Mouse (Mus musculus) ES-Bruce4 (cell line): ENCODE data around the gene Gapdhs. TPM values are rescaled to one million over a fixed set of nuclear protein-coding genes. Genes with fewer than 3 reads are reported as not detected.
"Not testable (repeated sequence)": the region's sequence is repeated elsewhere in the genome, so short reads cannot be mapped to it uniquely, and the experiment has no call there.

Experiments
- H3K27ac ChIP-seq: 2 replicates; pipeline ENCODE4 v1.5.1; 2012; ENCODE audit warnings: low read length, inconsistent platforms; ENCODE audit not compliant: insufficient read depth
- H3K27me3 ChIP-seq: 2 replicates; pipeline ENCODE4 v1.6.1; 2012; ENCODE audit warnings: mild to moderate bottlenecking, low read length, inconsistent platforms; ENCODE audit not compliant: control insufficient read depth, poor library complexity, insufficient read depth, severe bottlenecking
- H3K36me3 ChIP-seq: 2 replicates; pipeline ENCODE4 v1.6.1; 2012; ENCODE audit warnings: inconsistent platforms, mild to moderate bottlenecking, low read length, moderate library complexity; ENCODE audit not compliant: control insufficient read depth, poor library complexity, insufficient read depth, severe bottlenecking
- H3K4me1 ChIP-seq: one replicate; pipeline ENCODE4 v1.8.1; 2011; ENCODE audit warnings: low read length; ENCODE audit not compliant: control insufficient read depth, insufficient read depth
- H3K4me3 ChIP-seq: 2 replicates; pipeline ENCODE4 v1.5.1; 2011; ENCODE audit warnings: low read depth, mild to moderate bottlenecking, low read length
- H3K9ac ChIP-seq: 2 replicates; pipeline ENCODE4 v1.6.1; 2012; ENCODE audit warnings: low read depth, mild to moderate bottlenecking, inconsistent platforms; ENCODE audit not compliant: poor library complexity, severe bottlenecking
- H3K9me3 ChIP-seq: replicated peaks from 2 replicates; pipeline ENCODE4 v1.6.1; 2012; ENCODE audit warnings: mild to moderate bottlenecking, low read length, inconsistent platforms; ENCODE audit not compliant: control insufficient read depth, poor library complexity, insufficient read depth, severe bottlenecking
- CTCF ChIP-seq: IDR thresholded peaks from one replicate; pipeline ENCODE4 v1.8.1; 2011; ENCODE audit warnings: low read depth, low read length
- EP300 ChIP-seq: IDR thresholded peaks from 2 replicates; pipeline ENCODE4 v1.6.1; 2011; ENCODE audit warnings: low read depth, low read length; ENCODE audit not compliant: insufficient read depth
- POLR2A ChIP-seq: IDR thresholded peaks from one replicate; pipeline ENCODE4 v1.8.1; 2011; ENCODE audit warnings: low read length; ENCODE audit not compliant: insufficient read depth
- polyA plus RNA-seq: library from polyadenylated mRNA; stranded (reverse); fragments of >200 nt; gene quantifications from 2 replicates; pipeline ENCODE4 v1.2.4, GENCODE M21; 2011; ENCODE audit warnings: low read depth; ENCODE audit not compliant: missing spikeins, insufficient read depth, insufficient read length

Gapdhs gene
- polyA plus RNA-seq, 1 experiment, result not detected

DNA sequence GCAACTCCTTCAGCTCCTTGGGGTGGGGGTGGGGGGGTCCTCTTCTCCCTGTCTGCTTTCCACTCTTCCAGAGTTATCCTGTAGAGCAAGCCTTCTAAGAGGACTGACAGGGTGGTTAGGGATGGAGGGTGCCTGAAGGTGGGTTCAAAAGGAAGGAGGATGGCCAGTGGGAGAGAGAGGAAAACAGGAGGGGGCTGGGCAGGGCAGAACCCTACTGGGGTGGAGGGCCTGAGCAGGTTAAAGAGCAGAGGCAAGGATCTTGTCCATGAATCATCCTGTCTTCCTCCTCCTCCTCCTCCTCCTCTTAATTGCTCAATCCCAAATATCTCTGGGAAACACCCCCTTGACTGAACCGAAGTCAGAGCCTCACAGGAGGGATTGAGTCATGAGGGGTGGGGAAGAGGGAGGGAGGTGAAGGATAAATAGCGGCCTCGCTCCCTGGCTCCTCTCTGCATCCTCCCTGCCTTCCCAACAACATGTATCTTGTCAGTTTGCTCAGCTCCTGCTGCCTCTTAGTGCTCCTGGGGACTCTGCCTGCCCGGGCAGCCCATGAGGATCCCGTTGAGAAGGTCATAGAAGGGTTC, 7.7 kb upstream of the Gapdhs start, which contains the start of gene Sbsn:
Sbsn (plus strand) TSS at position 386 of the 584 bp plus-strand sequence.
- Histone ChIP-seq H3K4me3 (no peak within 1 kb of the TSS), H3K9me3 (no peaks in the 10 kb centered on the region), H3K27ac (no peak within 1 kb of the TSS), H3K4me1 (no peaks in the 10 kb centered on the region), H3K36me3 (no peaks in the 10 kb centered on the region), H3K27me3 (no peaks in the 10 kb centered on the region), H3K9ac (no peak within 1 kb of the TSS)
- TF ChIP-seq POLR2A, result no peak

DNA sequence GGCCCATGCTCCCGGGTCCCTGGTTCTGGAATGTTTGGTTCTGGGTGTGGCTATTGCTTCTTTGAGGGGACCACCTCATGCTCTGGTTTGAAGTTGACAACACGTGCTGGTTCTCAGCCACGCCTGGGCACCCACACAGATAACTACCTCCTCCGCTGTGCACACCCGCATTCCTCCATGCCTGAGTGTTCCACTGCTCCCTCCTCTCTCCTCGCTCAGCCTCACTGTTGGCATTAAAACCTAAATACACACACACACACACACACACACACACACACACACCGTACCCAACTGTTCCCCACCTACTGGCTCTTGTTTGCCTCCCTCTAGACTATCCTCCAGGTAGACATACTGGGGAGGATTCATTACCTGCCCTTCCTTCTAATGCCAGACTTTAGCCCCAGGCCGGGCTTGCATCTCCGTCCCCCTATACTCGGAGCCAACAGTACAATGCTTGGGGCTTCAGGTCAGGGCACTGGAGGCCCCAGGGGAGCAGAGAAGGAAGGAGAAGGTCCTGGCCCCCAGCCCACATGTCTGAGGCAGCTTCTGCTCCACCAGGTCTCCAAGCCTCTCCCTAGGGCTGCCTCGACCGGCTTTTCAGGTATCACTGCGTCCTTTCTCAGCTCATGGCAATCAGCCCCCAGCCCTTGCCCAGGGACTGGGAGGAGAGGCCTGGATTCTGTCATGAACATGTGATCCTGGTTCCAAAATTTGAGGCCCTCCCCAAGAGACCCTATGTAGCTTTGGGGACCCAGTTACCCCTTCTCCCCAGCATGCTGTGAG, 6.5 kb upstream of the Gapdhs start:
- Histone ChIP-seq H3K4me1 (peaks cover 2% of the 10 kb centered on the region), H3K9ac (no peak overlapping the region), H3K36me3 (no peaks in the 10 kb centered on the region), H3K9me3 (no peaks in the 10 kb centered on the region), H3K27me3 (no peaks in the 10 kb centered on the region), H3K27ac (no peak overlapping the region), H3K4me3 (no peak overlapping the region)
- no peak for TF ChIP-seq EP300
- TF ChIP-seq POLR2A, result no peak
- TF ChIP-seq CTCF, result no peak

DNA sequence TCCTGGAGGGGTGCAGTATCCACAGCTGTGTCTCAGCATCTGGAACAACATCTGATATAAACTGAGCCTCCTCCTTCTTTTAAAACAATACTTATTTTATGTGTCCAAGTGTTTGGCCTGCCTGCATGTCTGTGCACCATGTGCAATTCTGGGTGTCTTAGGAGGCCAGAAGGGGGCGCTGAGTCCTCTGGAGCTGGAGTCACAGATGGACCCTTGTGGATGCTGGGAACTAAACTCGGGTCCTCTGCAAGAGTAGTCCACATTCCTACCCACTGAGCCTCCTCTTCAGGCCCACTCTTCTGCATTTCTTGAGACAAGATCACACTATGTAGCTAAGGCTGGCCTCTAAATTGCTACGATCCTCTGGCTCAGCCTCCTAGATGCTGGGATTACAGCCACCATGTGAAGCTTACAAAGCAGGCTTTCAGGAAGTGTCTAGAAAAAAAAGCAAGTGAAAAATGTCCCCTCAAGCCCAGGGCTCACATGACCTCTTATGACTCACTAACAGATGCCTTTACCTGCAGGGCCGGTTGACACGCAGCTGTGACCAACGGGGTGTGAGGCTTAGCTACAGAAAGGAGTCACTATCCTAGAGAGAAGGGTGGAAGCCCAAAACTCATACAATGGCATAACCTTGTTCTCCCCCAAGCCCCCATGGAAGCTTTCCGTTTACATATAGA, 4.2 kb upstream of the Gapdhs start:
- Histone ChIP-seq H3K4me1 (peaks cover 2% of the 10 kb centered on the region), H3K36me3 (no peaks in the 10 kb centered on the region), H3K27ac (no peak overlapping the region), H3K27me3 (no peaks in the 10 kb centered on the region), H3K9ac (no peak overlapping the region), H3K9me3 (no peaks in the 10 kb centered on the region), H3K4me3 (no peak overlapping the region)
- no peak for TF ChIP-seq POLR2A
- no peak for TF ChIP-seq EP300
- peak; percentile 72 for TF ChIP-seq CTCF

DNA sequence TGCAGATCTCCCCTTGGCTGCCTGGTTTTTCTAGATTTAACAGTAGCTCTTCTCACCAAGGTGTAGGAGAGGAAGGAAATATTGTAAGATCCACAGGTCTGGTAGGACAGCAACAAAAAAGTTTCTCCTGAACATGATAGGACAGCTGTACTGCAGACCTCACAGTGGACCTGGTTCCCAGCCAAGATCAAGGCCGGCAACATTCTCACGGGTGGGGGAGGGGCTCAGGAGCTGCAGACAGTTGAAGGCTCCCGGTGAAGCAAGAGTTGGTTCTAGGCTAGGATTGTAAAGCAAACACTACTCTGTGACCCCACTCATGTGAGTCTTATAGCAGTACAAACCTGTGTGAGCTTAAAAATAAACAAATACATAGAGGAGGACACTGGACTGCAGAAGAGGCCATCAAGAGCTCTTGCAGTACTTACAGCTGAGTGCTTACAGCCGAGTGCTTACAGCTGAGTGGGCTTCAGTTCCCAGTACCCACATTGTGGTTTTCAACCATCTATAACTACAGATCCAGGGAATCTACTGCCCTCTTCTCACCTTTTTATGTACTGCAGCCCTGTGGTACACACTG, 629 bp upstream of the Gapdhs start:
- H3K27ac ChIP-seq, result no peak overlapping the region

DNA sequence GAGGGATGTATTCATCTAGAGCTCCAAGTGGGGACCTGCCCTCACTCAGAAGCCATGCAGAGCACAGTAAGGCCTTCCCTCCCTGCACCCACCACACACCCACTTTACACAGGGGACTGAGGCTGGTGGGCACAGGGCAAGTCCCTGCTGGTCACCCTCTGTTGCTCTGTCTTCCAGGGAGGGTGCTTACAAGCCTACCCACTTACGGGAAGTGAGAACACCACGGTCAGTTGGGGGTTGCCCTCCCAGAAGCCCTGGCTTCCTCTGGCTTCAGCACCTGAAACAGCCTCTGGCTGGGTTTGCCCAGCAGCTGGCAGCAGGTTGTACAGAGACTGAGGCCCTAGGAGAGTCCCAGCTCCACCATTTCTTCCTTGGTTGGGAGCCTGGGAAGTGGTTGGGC, 911 bp downstream of the Gapdhs start:
- H3K27ac ChIP-seq, H3K9ac ChIP-seq, H3K36me3 ChIP-seq, H3K27me3 ChIP-seq, H3K4me1 ChIP-seq, H3K9me3 ChIP-seq, H3K4me3 ChIP-seq: not testable (repeated sequence)

More for the DNA sequence above, 629 bp upstream of the Gapdhs start:
- H3K9ac ChIP-seq, result no peak overlapping the region
- TF ChIP-seq EP300 (no peak), CTCF (no peak), POLR2A (no peak)
- no peaks in the 10 kb centered on the region for H3K36me3 ChIP-seq
- peaks cover 2% of the 10 kb centered on the region for H3K4me1 ChIP-seq
- H3K27me3 ChIP-seq, result no peaks in the 10 kb centered on the region
- no peak overlapping the region for H3K4me3 ChIP-seq
- H3K9me3 ChIP-seq, result no peaks in the 10 kb centered on the region

DNA sequence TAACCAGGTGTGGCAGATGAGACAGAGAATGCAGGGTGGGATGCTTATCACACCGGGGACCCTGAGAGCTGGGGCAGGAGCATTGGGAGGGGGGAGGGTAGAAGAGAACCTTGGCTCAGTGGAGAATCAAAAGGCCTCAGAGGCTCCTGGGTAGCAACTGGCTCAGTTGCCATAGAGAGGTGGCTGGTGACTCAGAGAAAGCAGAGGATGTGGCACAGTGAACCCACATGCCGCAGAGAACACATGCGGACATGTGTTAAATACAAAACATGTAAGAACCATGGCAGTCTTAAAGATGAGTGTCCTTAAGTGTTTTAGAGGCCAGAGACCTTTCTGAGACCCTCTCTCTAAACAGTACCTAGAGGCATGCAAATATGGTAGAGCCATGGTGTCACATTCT, 7.3 kb downstream of the Gapdhs start:
- no peaks in the 10 kb centered on the region for H3K36me3 ChIP-seq
- H3K9me3 ChIP-seq, result no peaks in the 10 kb centered on the region
- no peak overlapping the region for H3K27ac ChIP-seq
- no peaks in the 10 kb centered on the region for H3K4me1 ChIP-seq
- no peak overlapping the region for H3K4me3 ChIP-seq
- no peaks in the 10 kb centered on the region for H3K27me3 ChIP-seq
- no peak overlapping the region for H3K9ac ChIP-seq
- TF ChIP-seq CTCF (no peak), POLR2A (no peak), EP300 (no peak)

DNA sequence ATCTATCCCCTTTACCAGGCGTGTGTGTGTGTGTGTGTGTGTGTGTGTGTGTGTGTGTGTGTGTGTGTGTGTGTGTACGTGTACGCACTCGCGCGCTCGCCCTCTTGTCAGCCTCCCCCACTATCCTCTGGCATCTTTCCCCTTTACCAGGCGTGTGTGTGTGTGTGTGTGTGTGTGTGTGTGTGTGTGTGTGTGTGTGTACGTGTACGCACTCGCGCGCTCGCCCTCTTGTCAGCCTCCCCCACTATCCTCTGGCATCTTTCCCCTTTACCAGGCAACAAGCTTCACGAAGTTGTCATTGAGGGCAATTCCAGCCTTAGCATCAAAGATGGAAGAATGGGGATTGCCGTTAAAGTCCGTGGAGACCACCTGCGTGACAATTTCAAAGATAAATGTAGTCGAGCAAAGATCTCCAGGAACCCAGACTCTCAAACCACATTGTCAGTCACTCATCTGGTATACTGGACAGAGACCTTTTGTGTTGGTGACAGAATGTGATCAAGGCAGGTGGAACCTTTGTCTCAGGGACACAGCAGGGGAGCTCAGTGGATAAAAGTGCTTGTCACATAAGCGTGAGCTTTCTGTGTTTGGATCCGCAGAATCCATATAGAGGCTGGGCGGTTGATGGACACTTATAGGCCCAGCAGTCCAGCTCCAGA, 13.3 kb downstream of the Gapdhs start:
- not testable (repeated sequence) for H3K4me1 ChIP-seq, H3K9me3 ChIP-seq, H3K36me3 ChIP-seq, H3K27me3 ChIP-seq
- Histone ChIP-seq H3K4me3 (peak overlapping the region; percentile 83), H3K9ac (peak overlapping the region; percentile 71), H3K27ac (peak overlapping the region; percentile 52)
